Mouse (Mus musculus) CH12.LX (cell line): ENCODE data around the gene Cntrl. TPM values are rescaled to one million over a fixed set of nuclear protein-coding genes. Genes with fewer than 3 reads are reported as not detected.

Source experiments
- DNase-seq: peaks from one replicate; pipeline ENCODE4 v3.0.0-alpha.2; 2013; ENCODE audit errors: extremely low read depth
- H3K27ac ChIP-seq: 2 replicates; pipeline ENCODE4 v1.5.1; 2012; ENCODE audit warnings: low read depth, mild to moderate bottlenecking, control low read depth, moderate library complexity; ENCODE audit not compliant: insufficient read depth
- H3K27me3 ChIP-seq: replicated peaks from 2 replicates; pipeline ENCODE3; 2012; ENCODE audit warnings: inconsistent platforms
- H3K36me3 ChIP-seq, 2 experiments: replicated peaks in 1 of 2; 2 replicates each; pipeline versions ENCODE3 to v1.6.1; 2012; ENCODE audit warnings: inconsistent platforms in 1 of 2, low read length in 1 of 2, mild to moderate bottlenecking in 1 of 2, mixed read lengths in 1 of 2, moderate library complexity in 1 of 2; ENCODE audit not compliant: control insufficient read depth in 1 of 2, insufficient read depth in 1 of 2
- H3K4me1 ChIP-seq, 2 experiments: 2 replicates each; pipeline ENCODE4 v1.6.1; 2012; ENCODE audit warnings: inconsistent platforms in 1 of 2, moderate library complexity in 1 of 2; ENCODE audit not compliant: insufficient read depth in 2 of 2, control insufficient read depth in 1 of 2
- H3K4me2 ChIP-seq: 2 replicates; pipeline ENCODE4 v1.6.1; 2012; ENCODE audit warnings: low read depth, mild to moderate bottlenecking, control low read depth; ENCODE audit not compliant: poor library complexity, insufficient read depth, severe bottlenecking
- H3K4me3 ChIP-seq, 3 experiments: fragments of 150-350 bp in 1 of 3; sonication (generic) in 1 of 3; replicated peaks in 1 of 3; 2 replicates each; pipeline versions ENCODE3 to v1.5.1; 2011 to 2012; ENCODE audit warnings: low read depth in 2 of 3, low read length in 2 of 3, mild to moderate bottlenecking in 2 of 3, moderate library complexity in 2 of 3, control low read depth in 1 of 3, improper control_type of control experiment in 1 of 3, inconsistent platforms in 1 of 3, mixed read lengths in 1 of 3; ENCODE audit not compliant: poor library complexity in 1 of 3
- H3K79me2 ChIP-seq: replicated peaks from 2 replicates; pipeline ENCODE4 v1.6.1; 2012; ENCODE audit warnings: mild to moderate bottlenecking, moderate library complexity; ENCODE audit not compliant: control insufficient read depth, poor library complexity, insufficient read depth, severe bottlenecking; ENCODE audit errors: extremely low read depth
- H3K9ac ChIP-seq: 2 replicates; pipeline ENCODE4 v1.6.1; 2012; ENCODE audit warnings: low read depth, mild to moderate bottlenecking, control low read depth, moderate library complexity; ENCODE audit not compliant: insufficient read depth
- H3K9me3 ChIP-seq: replicated peaks from 2 replicates; pipeline ENCODE3; 2012; ENCODE audit warnings: low read length, inconsistent platforms, mixed read lengths
- CHD2 ChIP-seq: IDR thresholded peaks from 2 replicates; pipeline ENCODE4 v1.6.1; 2011; ENCODE audit warnings: low read length, improper control_type of control experiment
- ELF1 ChIP-seq: IDR thresholded peaks from 2 replicates; pipeline ENCODE4 v1.6.1; 2014; ENCODE audit warnings: low read depth, mild to moderate bottlenecking, inconsistent platforms, low read length, improper control_type of control experiment
- GABPA ChIP-seq: IDR thresholded peaks from 2 replicates; pipeline ENCODE4 v1.6.1; 2012; ENCODE audit warnings: low read depth, low read length, improper control_type of control experiment, inconsistent platforms; ENCODE audit not compliant: insufficient replicate concordance
- HCFC1 ChIP-seq: IDR thresholded peaks from 2 replicates; pipeline ENCODE4 v1.6.1; 2012; ENCODE audit warnings: low read depth, mild to moderate bottlenecking, inconsistent platforms, low read length, improper control_type of control experiment
- IRF4 ChIP-seq: IDR thresholded peaks from 2 replicates; pipeline ENCODE4 v1.6.1; 2014; ENCODE audit warnings: low read depth, mild to moderate bottlenecking, inconsistent platforms, low read length, improper control_type of control experiment
- KAT2A ChIP-seq: IDR thresholded peaks from 2 replicates; pipeline ENCODE4 v1.6.1; 2012; ENCODE audit warnings: low read length, improper control_type of control experiment, inconsistent platforms; ENCODE audit not compliant: insufficient replicate concordance
- MXI1 ChIP-seq: IDR thresholded peaks from 2 replicates; pipeline ENCODE4 v1.6.1; 2011; ENCODE audit warnings: mild to moderate bottlenecking, low read depth, low read length, improper control_type of control experiment
- NELFE ChIP-seq: IDR thresholded peaks from 2 replicates; pipeline ENCODE4 v1.6.1; 2011; ENCODE audit warnings: low read depth, low read length, improper control_type of control experiment
- NRF1 ChIP-seq: IDR thresholded peaks from 2 replicates; pipeline ENCODE4 v1.6.1; 2014; ENCODE audit warnings: low read depth, mild to moderate bottlenecking, inconsistent platforms, low read length, improper control_type of control experiment, moderate library complexity
- PAX5 ChIP-seq: IDR thresholded peaks from 2 replicates; pipeline ENCODE4 v1.6.1; 2012; ENCODE audit warnings: low read length, inconsistent platforms, mixed read lengths
- POLR2AphosphoS2 ChIP-seq: IDR thresholded peaks from 2 replicates; pipeline ENCODE4 v1.6.1; 2011; ENCODE audit warnings: low read depth, low read length, improper control_type of control experiment
- SMC3 ChIP-seq: IDR thresholded peaks from 2 replicates; pipeline ENCODE4 v1.6.1; 2011; ENCODE audit warnings: low read depth, low read length, improper control_type of control experiment
- TCF12 ChIP-seq: IDR thresholded peaks from 2 replicates; pipeline ENCODE4 v1.6.1; 2014; ENCODE audit warnings: low read depth, mild to moderate bottlenecking, inconsistent platforms, low read length, improper control_type of control experiment
- UBTF ChIP-seq: IDR thresholded peaks from 2 replicates; pipeline ENCODE4 v1.6.1; 2012; ENCODE audit warnings: low read depth, mild to moderate bottlenecking, inconsistent platforms, low read length, improper control_type of control experiment, moderate library complexity
- USF1 ChIP-seq: IDR thresholded peaks from 2 replicates; pipeline ENCODE4 v1.6.1; 2014; ENCODE audit warnings: low read depth, mild to moderate bottlenecking, inconsistent platforms, low read length, improper control_type of control experiment
- ZC3H11A ChIP-seq: IDR thresholded peaks from 2 replicates; pipeline ENCODE4 v1.6.1; 2012; ENCODE audit warnings: low read depth, mild to moderate bottlenecking, inconsistent platforms, low read length, improper control_type of control experiment
- ZKSCAN1 ChIP-seq: IDR thresholded peaks from 2 replicates; pipeline ENCODE4 v1.6.1; 2012; ENCODE audit warnings: low read depth, inconsistent platforms, low read length, improper control_type of control experiment, borderline replicate concordance
- dilution Hi-C: fragments of 300-500 bp; cut with MboI; formaldehyde crosslinking; loops from 2 replicates; pipeline ENCODE4 v1.14.3; 2020; ENCODE audit warnings: low sequenced_read_pairs; ENCODE audit not compliant: extremely low pct_unique_long_range_greater_than_20kb, extremely low pct_ligation_motif_present
- in situ Hi-C: fragments of 300-500 bp; cut with MboI; formaldehyde crosslinking; loops from 3 replicates; pipeline ENCODE4 v1.14.3; 2019; ENCODE audit warnings: low sequenced_read_pairs, low pct_ligation_motif_present, low pct_unique_long_range_greater_than_20kb, mixed read lengths
- polyA plus RNA-seq: library from polyadenylated mRNA; unstranded; fragments of >175 nt; gene quantifications from 2 replicates; pipeline ENCODE4 v1.2.1, GENCODE M21; 2012; ENCODE audit warnings: low read depth; ENCODE audit not compliant: insufficient read length
- total RNA-seq, 2 experiments: library from RNA; depleted of rRNA; stranded (reverse); fragments of 300-350 nt in 1 of 2; fragments of >200 nt in 1 of 2; gene quantifications; 2 replicates each; pipeline ENCODE4 v1.2.3; 2012 to 2014

The Cntrl gene
- total and polyA plus RNA-seq, 3 experiments: 55.6 to 69.7 (median 64.5) TPM

- dilution Hi-C loops (no loop called here), in situ Hi-C loops (no loop called here)
- no peaks in the 10 kb centered on the region for H3K27me3 ChIP-seq
- DNase-seq: no peak
- H3K4me3 ChIP-seq: no peak overlapping the region
- H3K4me1 ChIP-seq: peaks cover 0 to 39% of the 10 kb centered on the region in 2 experiments; a peak in 2 of 4 replicates
- no peak overlapping the region for H3K27ac ChIP-seq
- no peak overlapping the region for H3K4me2 ChIP-seq
- TF ChIP-seq ZKSCAN1 (no peak), NELFE (no peak), SMC3 (no peak), MXI1 (no peak), PAX5 (no peak), GABPA (no peak)
- no peaks in the 10 kb centered on the region for H3K9me3 ChIP-seq
- H3K79me2 ChIP-seq: peaks cover 51% of the 10 kb centered on the region
- peaks cover 32 to 66% of the 10 kb centered on the region in 2 experiments for H3K36me3 ChIP-seq
- H3K9ac ChIP-seq: no peak overlapping the region
Observed at GRCm38 (mm10) chr2:35188929-35189328, 79.6 kb downstream of the Cntrl start.

- Histone ChIP-seq H3K4me3 (no peak overlapping the region), H3K4me1 (peaks cover 0 to 50% of the 10 kb centered on the region in 2 experiments; a peak in 2 of 4 replicates), H3K9ac (no peak overlapping the region), H3K9me3 (no peaks in the 10 kb centered on the region), H3K27ac (no peak overlapping the region), H3K36me3 (peaks cover 19 to 44% of the 10 kb centered on the region in 2 experiments), H3K4me2 (no peak overlapping the region), H3K27me3 (no peaks in the 10 kb centered on the region), H3K79me2 (peaks cover 66% of the 10 kb centered on the region)
- TF ChIP-seq NRF1: no peak
- no peak for TF ChIP-seq NELFE
- no peak for TF ChIP-seq HCFC1
- TF ChIP-seq USF1: no peak
- no peak for TF ChIP-seq POLR2AphosphoS2
- no peak for TF ChIP-seq TCF12
- no peak for TF ChIP-seq PAX5
- TF ChIP-seq UBTF: no peak
- no peak for TF ChIP-seq KAT2A
- TF ChIP-seq ZC3H11A: no peak
- TF ChIP-seq CHD2: no peak
- TF ChIP-seq ELF1: no peak
- no peak for TF ChIP-seq IRF4
- no peak for TF ChIP-seq GABPA
- dilution Hi-C loops (no loop called here), in situ Hi-C loops (no loop called here)
- DNase-seq: no peak
Observed at GRCm38 (mm10) chr2:35193976-35194375, 84.7 kb downstream of the Cntrl start.
